Mouse (Mus musculus) lung, embryonic 15.5 days (tissue): ENCODE measurements around the gene Dusp15. TPM values are rescaled to one million over a fixed set of nuclear protein-coding genes. Genes with fewer than 3 reads are reported as not detected.

Source experiments
- ATAC-seq: fragments of 200-750 bp; cut with Nextera tagmentation; 2 replicates; pipeline ENCODE4 v1.8.0; 2017; ENCODE audit warnings: moderate number of reproducible peaks, borderline replicate concordance; ENCODE audit not compliant: low FRiP score, low TSS enrichment; ENCODE audit errors: extremely low read depth
- H3K27ac ChIP-seq: fragments of 300-500 bp; sonication (generic); 2 replicates; pipeline ENCODE4 v1.5.1; 2015; ENCODE audit warnings: moderate library complexity, mild to moderate bottlenecking, inconsistent platforms
- H3K27me3 ChIP-seq: fragments of 300-500 bp; sonication (generic); 2 replicates; pipeline ENCODE4 v1.6.1; 2015; ENCODE audit warnings: inconsistent platforms
- H3K36me3 ChIP-seq: fragments of 300-500 bp; sonication (generic); 2 replicates; pipeline ENCODE4 v1.6.1; 2015; ENCODE audit warnings: inconsistent platforms
- H3K4me1 ChIP-seq: fragments of 300-500 bp; sonication (generic); 2 replicates; pipeline ENCODE4 v1.6.1; 2015; ENCODE audit warnings: inconsistent platforms
- H3K4me2 ChIP-seq: fragments of 300-500 bp; sonication (generic); 2 replicates; pipeline ENCODE4 v1.6.1; 2015; ENCODE audit warnings: inconsistent platforms, mild to moderate bottlenecking, moderate library complexity
- H3K4me3 ChIP-seq: fragments of 300-500 bp; sonication (generic); 2 replicates; pipeline ENCODE4 v1.5.1; 2015; ENCODE audit warnings: mild to moderate bottlenecking, inconsistent platforms
- H3K9ac ChIP-seq: fragments of 300-500 bp; sonication (generic); 2 replicates; pipeline ENCODE4 v1.6.1; 2015; ENCODE audit warnings: inconsistent platforms
- H3K9me3 ChIP-seq: fragments of 300-500 bp; sonication (generic); 2 replicates; pipeline ENCODE4 v1.6.1; 2016; ENCODE audit warnings: inconsistent platforms
- WGBS: fragments of 180-500 bp; shearing (Covaris S2); methylation state at CpG from one replicate; pipeline ENCODE4 v1.1.7; 2015; 5-methylcytosine and 5-hydroxymethylcytosine counted together
- polyA plus RNA-seq: library from polyadenylated mRNA; unstranded; fragments of >200 nt; fragmentation: Nextera tagmentation; extraction: Ambion mirVana; gene quantifications from 2 replicates; pipeline ENCODE4 v1.2.1, GENCODE M21; 2015

Gene Dusp15
- polyA plus RNA-seq, 1 experiment from 2014 or later = 0.30 TPM

GRCm38 (mm10) chr2:152915453-152915852, 36.0 kb downstream of the Dusp15 start:
- 61% methylated on average over 4 of the region's 4 CpGs for WGBS
- no peak for ATAC-seq
- Histone ChIP-seq H3K9me3 (no peaks in the 10 kb centered on the region), H3K4me1 (0 out of 2 replicates have a peak, but pooled peaks cover 5% of the 10 kb centered on the region), H3K27me3 (peaks cover 49% of the 10 kb centered on the region), H3K4me2 (no peak overlapping the region), H3K9ac (no peak overlapping the region), H3K36me3 (no peaks in the 10 kb centered on the region), H3K4me3 (no peak overlapping the region), H3K27ac (no peak overlapping the region)

- Histone ChIP-seq H3K4me2 (peak overlapping the region; percentile 38), H3K9me3 (no peaks in the 10 kb centered on the region), H3K9ac (no peak overlapping the region), H3K4me3 (no peak overlapping the region), H3K36me3 (no peaks in the 10 kb centered on the region), H3K27me3 (peaks cover 51% of the 10 kb centered on the region), H3K27ac (no peak overlapping the region), H3K4me1 (0 out of 2 replicates have a peak, but pooled peaks cover 5% of the 10 kb centered on the region)
- WGBS = 3% methylated on average over 18 of the region's 18 CpGs
- ATAC-seq = peak; percentile 53
Measured at GRCm38 (mm10) chr2:152914310-152915120, 37.0 kb downstream of the Dusp15 start.

DNA sequence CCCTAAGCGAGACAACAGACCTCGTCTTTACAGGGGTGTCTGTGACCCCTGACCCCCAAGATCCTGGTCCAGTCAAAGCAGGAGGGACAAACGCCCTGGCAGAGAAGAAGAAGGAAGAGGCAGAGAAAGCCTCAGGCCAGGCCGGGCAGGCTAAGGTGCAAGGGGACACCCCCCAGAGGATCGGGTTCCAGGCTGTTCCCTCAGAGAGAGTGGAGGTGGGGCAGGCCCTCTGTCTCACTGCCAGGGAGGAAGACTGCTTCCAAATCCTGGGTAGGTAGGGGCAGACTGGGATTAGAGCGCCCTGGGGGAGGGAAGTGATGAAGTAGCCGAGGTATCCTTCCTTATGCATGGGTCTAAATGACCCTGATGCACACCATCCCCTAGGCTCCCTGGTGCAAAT, 38.0 kb downstream of the Dusp15 start:
- Histone ChIP-seq H3K4me3 (no peak overlapping the region), H3K4me1 (0 out of 2 replicates have a peak, but pooled peaks cover 5% of the 10 kb centered on the region), H3K4me2 (no peak overlapping the region), H3K9me3 (no peaks in the 10 kb centered on the region), H3K27me3 (peaks cover 51% of the 10 kb centered on the region), H3K27ac (no peak overlapping the region), H3K36me3 (no peaks in the 10 kb centered on the region), H3K9ac (no peak overlapping the region)
- WGBS = 27% methylated on average over 7 of the region's 7 CpGs
- ATAC-seq = no peak

DNA sequence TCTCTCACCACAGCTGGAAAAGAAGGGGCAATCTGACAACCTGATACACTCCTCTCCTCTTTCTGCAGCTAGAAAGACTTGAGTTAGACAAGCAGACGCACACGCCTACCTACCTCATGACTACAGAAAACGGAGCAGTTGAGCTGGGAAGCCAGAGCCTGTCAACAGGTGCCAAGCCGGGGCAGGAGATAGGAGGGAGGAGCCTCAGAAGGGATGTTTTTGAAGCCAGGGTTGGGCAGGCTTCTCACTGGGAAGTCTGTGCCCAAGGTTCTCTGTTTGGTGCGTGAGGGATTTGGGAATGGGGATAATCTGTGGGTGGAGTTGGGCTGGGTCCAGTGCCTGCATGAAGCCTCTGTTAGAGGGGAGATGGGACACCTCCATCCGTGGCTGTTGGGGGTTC, 40.1 kb downstream of the Dusp15 start:
- no peak overlapping the region for H3K4me2 ChIP-seq
- H3K36me3 ChIP-seq = no peaks in the 10 kb centered on the region
- H3K4me3 ChIP-seq = no peak overlapping the region
- no peaks in the 10 kb centered on the region for H3K9me3 ChIP-seq
- peaks cover 17% of the 10 kb centered on the region for H3K4me1 ChIP-seq
- H3K27ac ChIP-seq = no peak overlapping the region
- peaks cover 46% of the 10 kb centered on the region for H3K27me3 ChIP-seq
- no peak for ATAC-seq
- WGBS = 22% methylated on average over 6 of the region's 6 CpGs
- H3K9ac ChIP-seq = no peak overlapping the region

- ATAC-seq = no peak
- Histone ChIP-seq H3K9me3 (no peaks in the 10 kb centered on the region), H3K27me3 (peaks cover 42% of the 10 kb centered on the region), H3K9ac (no peak within 1 kb of the TSS), H3K36me3 (no peaks in the 10 kb centered on the region), H3K4me1 (peaks cover 21% of the 10 kb centered on the region), H3K4me2 (no peak within 1 kb of the TSS), H3K27ac (no peak within 1 kb of the TSS), H3K4me3 (no peak within 1 kb of the TSS)
- 18% methylated on average over 12 of the region's 12 CpGs for WGBS
Measured at GRCm38 (mm10) chr2:152911031-152911430, 40.5 kb downstream of the Dusp15 start, which contains the start of gene Mylk2. TSS of gene Mylk2 (plus strand) at chr2:152911352.

GRCm38 (mm10) chr2:152909848-152910247, 41.6 kb downstream of the Dusp15 start:
- Histone ChIP-seq H3K27me3 (peaks cover 40% of the 10 kb centered on the region), H3K4me1 (peaks cover 29% of the 10 kb centered on the region), H3K9me3 (no peaks in the 10 kb centered on the region), H3K36me3 (no peaks in the 10 kb centered on the region), H3K4me3 (no peak overlapping the region), H3K4me2 (no peak overlapping the region), H3K27ac (no peak overlapping the region), H3K9ac (no peak overlapping the region)
- no peak for ATAC-seq
- 65% methylated on average over 6 of the region's 6 CpGs for WGBS

GRCm38 (mm10) chr2:152907114-152907943, 44.2 kb downstream of the Dusp15 start:
- Histone ChIP-seq H3K9ac (no peak overlapping the region), H3K27ac (no peak overlapping the region), H3K4me1 (peaks cover 27% of the 10 kb centered on the region), H3K4me3 (no peak overlapping the region), H3K27me3 (peaks cover 22% of the 10 kb centered on the region), H3K9me3 (no peaks in the 10 kb centered on the region), H3K36me3 (no peaks in the 10 kb centered on the region), H3K4me2 (no peak overlapping the region)
- no peak for ATAC-seq
- WGBS = 48% methylated on average over 14 of the region's 14 CpGs

GRCm38 (mm10) chr2:152906274-152907037, 45.0 kb downstream of the Dusp15 start:
- no peaks in the 10 kb centered on the region for H3K9me3 ChIP-seq
- no peaks in the 10 kb centered on the region for H3K36me3 ChIP-seq
- WGBS = 40% methylated on average over 9 of the region's 9 CpGs
- no peak overlapping the region for H3K4me2 ChIP-seq
- peaks cover 13% of the 10 kb centered on the region for H3K27me3 ChIP-seq
- no peak overlapping the region for H3K9ac ChIP-seq
- peaks cover 27% of the 10 kb centered on the region for H3K4me1 ChIP-seq
- no peak overlapping the region for H3K4me3 ChIP-seq
- ATAC-seq = 0 out of 2 replicates have a peak, but pooled peaks have one; percentile 41
- no peak overlapping the region for H3K27ac ChIP-seq

- WGBS = 39% methylated on average over 11 of the region's 11 CpGs
- Histone ChIP-seq H3K27ac (0 out of 2 replicates have a peak overlapping the region, but pooled peaks have one; percentile 37), H3K36me3 (no peaks in the 10 kb centered on the region), H3K4me2 (no peak overlapping the region), H3K27me3 (peaks cover under 1% of the 10 kb centered on the region; the same call in 1 of the 2 replicates), H3K9me3 (no peaks in the 10 kb centered on the region), H3K4me3 (no peak overlapping the region), H3K9ac (no peak overlapping the region), H3K4me1 (peaks cover 27% of the 10 kb centered on the region)
- peak; percentile 47; the same call in 1 of the 2 replicates for ATAC-seq
Measured at GRCm38 (mm10) chr2:152905036-152905829, 46.3 kb downstream of the Dusp15 start.

- no peak overlapping the region for H3K9ac ChIP-seq
- no peaks in the 10 kb centered on the region for H3K36me3 ChIP-seq
- ATAC-seq = no peak
- H3K9me3 ChIP-seq = no peaks in the 10 kb centered on the region
- H3K4me1 ChIP-seq = peaks cover 27% of the 10 kb centered on the region
- H3K27me3 ChIP-seq = no peaks in the 10 kb centered on the region
- no peak overlapping the region for H3K4me3 ChIP-seq
- 58% methylated on average over 5 of the region's 5 CpGs for WGBS
- no peak overlapping the region for H3K27ac ChIP-seq
- no peak overlapping the region for H3K4me2 ChIP-seq
Measured at GRCm38 (mm10) chr2:152904127-152904643, 47.3 kb downstream of the Dusp15 start.
